Mouse (Mus musculus) cortical plate, adult 2 months (tissue): Measurements from ENCODE around the gene Paics. TPM values are rescaled to one million over a fixed set of nuclear protein-coding genes. Genes with fewer than 3 reads are reported as not detected.
"Not testable (repeated sequence)": the region's sequence is repeated elsewhere in the genome, so short reads cannot be mapped to it uniquely, and the experiment has no call there.

ENCODE experiments used
- H3K27ac ChIP-seq: fragments of 200-500 bp; 2 replicates; pipeline ENCODE4 v1.5.1; 2012; ENCODE audit warnings: low read length, control low read depth, inconsistent platforms; ENCODE audit not compliant: insufficient read depth
- H3K4me1 ChIP-seq: fragments of 200-500 bp; 2 replicates; pipeline ENCODE4 v1.6.1; 2011; ENCODE audit warnings: low read length; ENCODE audit not compliant: control insufficient read depth, insufficient read depth
- H3K4me3 ChIP-seq: fragments of 200-500 bp; 2 replicates; pipeline ENCODE4 v1.5.1; 2011; ENCODE audit warnings: mild to moderate bottlenecking, low read length, control low read depth; ENCODE audit not compliant: insufficient read depth
- CTCF ChIP-seq: fragments of 200-500 bp; IDR thresholded peaks from 2 replicates; pipeline ENCODE4 v1.5.1; 2011; ENCODE audit warnings: mild to moderate bottlenecking, control low read depth, low read length; ENCODE audit not compliant: insufficient read depth; ENCODE audit errors: extremely low read depth
- POLR2A ChIP-seq: fragments of 200-500 bp; IDR thresholded peaks from 2 replicates; pipeline ENCODE4 v1.6.1; 2011; ENCODE audit warnings: mild to moderate bottlenecking, low read length, control low read depth; ENCODE audit not compliant: insufficient read depth; ENCODE audit errors: extremely low read depth
- polyA plus RNA-seq: library from polyadenylated mRNA; depleted of rRNA; stranded (reverse); fragments of >200 nt; gene quantifications from 2 replicates; pipeline ENCODE4 v1.2.3, GENCODE M21; 2012; rRNA removed

Gene Paics
- polyA plus RNA-seq: 74.7 and 75.2 TPM in 2 replicates

GRCm38 (mm10) chr5:76951106-76952027 lies at the start of gene Paics, which contains the start of gene Ppat:
TSS of gene Paics (plus strand) at chr5:76951307.
TSS of gene Ppat (minus strand) at chr5:76951578.
- Histone ChIP-seq H3K4me3 (peak within 1 kb of the TSS; percentile 68), H3K4me1 (peaks cover 2% of the 10 kb centered on the region; the same call in 1 of the 2 replicates), H3K27ac (no peak within 1 kb of the TSS; the same call in 1 of the 2 replicates)
- TF ChIP-seq CTCF (no peak), POLR2A (peak; percentile 92)

GRCm38 (mm10) chr5:76902131-76902530 lies 49.0 kb upstream of the Paics start:
- no peak overlapping the region for H3K4me3 ChIP-seq
- TF ChIP-seq CTCF (no peak), POLR2A (no peak)
- no peaks in the 10 kb centered on the region; the same call in 1 of the 2 replicates for H3K4me1 ChIP-seq
- H3K27ac ChIP-seq: no peak overlapping the region

GRCm38 (mm10) chr5:76904713-76905404 lies 46.2 kb upstream of the Paics start:
- Histone ChIP-seq H3K4me1 (no peaks in the 10 kb centered on the region; the same call in 1 of the 2 replicates), H3K4me3 (peak overlapping the region; percentile 73), H3K27ac (no peak overlapping the region)
- TF ChIP-seq CTCF (no peak), POLR2A (no peak)

DNA sequence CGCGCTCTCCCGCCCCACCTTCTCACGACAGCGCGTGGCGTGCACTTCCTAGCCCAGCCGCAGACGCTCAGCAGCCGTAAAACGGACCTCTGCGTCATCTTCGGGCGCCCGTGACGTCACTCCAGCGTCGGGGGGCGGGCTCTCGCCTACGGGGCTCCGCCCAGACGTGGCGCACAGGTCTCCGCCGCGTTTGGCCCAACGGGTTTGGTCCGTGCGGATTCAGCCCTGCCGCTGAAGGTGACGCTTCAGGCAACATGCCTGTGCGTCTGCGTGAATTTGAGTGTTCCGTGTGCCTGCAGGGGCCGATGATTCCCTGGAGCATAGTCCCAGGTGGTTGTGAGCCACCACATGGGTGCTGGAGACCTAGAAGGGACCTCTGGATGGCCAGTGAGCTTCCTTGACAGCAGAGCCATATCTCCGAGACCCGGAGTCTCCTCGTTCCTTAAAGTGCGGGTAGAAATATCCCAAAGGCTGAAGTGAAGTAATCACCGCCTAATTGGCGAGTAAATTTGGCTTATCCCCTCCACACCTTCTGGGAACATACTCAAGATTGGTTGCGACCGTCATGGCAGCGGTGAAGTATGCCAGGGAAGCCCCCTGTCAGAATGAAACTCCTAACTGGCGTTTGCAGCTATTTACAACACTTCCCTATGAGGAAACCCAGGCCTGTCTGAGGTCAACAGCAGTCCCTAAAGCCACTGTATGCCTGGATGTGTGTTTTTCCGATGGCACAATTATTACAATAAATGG lies 45.5 kb upstream of the Paics start, which contains the start of gene Aasdh:
TSS of gene Aasdh (minus strand) at position 110 of the 750 bp plus-strand sequence.
- Histone ChIP-seq H3K4me3 (peak within 1 kb of the TSS; percentile 73), H3K4me1 (no peaks in the 10 kb centered on the region; the same call in 1 of the 2 replicates), H3K27ac (peak within 1 kb of the TSS; percentile 58)
- TF ChIP-seq POLR2A (peak; percentile 98), CTCF (no peak)

GRCm38 (mm10) chr5:76906155-76906499 lies 45.0 kb upstream of the Paics start:
- Histone ChIP-seq H3K4me1 (no peaks in the 10 kb centered on the region; the same call in 1 of the 2 replicates), H3K27ac (peak overlapping the region; percentile 58), H3K4me3 (peak overlapping the region; percentile 73)
- TF ChIP-seq POLR2A (no peak), CTCF (no peak)

- TF ChIP-seq POLR2A: no peak
- no peak for TF ChIP-seq CTCF
- no peak overlapping the region for H3K27ac ChIP-seq
- H3K4me3 ChIP-seq: no peak overlapping the region
- no peaks in the 10 kb centered on the region; the same call in 1 of the 2 replicates for H3K4me1 ChIP-seq
Observed at GRCm38 (mm10) chr5:76910807-76911206, 40.3 kb upstream of the Paics start.

DNA sequence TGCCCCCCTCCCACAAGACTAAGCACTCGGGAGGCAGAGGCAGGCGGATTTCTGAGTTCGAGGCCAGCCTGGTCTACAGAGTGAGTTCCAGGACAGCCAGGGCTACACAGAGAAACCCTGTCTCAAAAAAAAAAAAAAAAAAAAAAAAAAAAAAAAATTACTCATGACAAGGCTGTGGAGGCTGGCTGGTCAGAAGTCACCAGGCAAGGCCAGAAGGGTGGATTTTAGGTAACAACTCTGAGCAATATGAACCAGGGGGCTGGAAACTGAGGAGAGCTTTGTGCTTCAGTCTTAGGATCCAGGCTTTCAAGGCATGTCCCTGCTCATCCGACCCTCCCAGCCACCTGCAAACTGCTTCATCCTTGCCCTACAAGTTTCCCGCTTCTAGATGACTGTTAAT lies 38.6 kb upstream of the Paics start:
- not testable (repeated sequence) for H3K4me1 ChIP-seq, H3K27ac ChIP-seq, H3K4me3 ChIP-seq

GRCm38 (mm10) chr5:76922833-76923232 lies 28.3 kb upstream of the Paics start:
- Histone ChIP-seq H3K4me3 (no peak overlapping the region), H3K27ac (no peak overlapping the region), H3K4me1 (peaks cover 2% of the 10 kb centered on the region)
- TF ChIP-seq POLR2A (no peak), CTCF (no peak)

DNA sequence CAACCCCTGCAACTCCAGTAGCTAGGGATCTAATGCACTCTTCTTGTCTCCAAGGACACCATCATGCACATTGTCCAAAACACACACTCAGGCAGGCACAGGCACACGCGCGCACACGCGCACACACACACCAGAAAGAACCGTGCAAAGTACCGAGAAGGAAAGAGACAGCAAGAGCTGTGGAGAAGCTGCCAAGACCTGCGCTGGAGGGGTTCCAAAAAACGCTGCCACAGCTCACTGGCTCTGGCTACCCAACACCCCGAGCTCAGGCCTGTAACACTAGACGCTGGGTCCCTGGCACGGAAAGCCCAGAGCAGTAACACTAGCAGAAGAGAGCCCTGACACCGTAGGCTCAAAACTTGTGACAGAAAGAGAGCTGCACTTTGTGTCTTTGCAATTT lies 27.7 kb upstream of the Paics start:
- Histone ChIP-seq H3K4me1 (peaks cover 2% of the 10 kb centered on the region), H3K4me3 (no peak overlapping the region), H3K27ac (no peak overlapping the region)
- TF ChIP-seq POLR2A (no peak), CTCF (no peak)
